Mouse (Mus musculus) bone marrow macrophage, adult 2 months (primary cell): ENCODE data around the gene Hoxc4.

Source experiments
- CTCF ChIP-seq: IDR thresholded peaks from 2 replicates; pipeline ENCODE4 v1.5.1; 2012; ENCODE audit warnings: low read depth, mild to moderate bottlenecking, low read length, moderate library complexity
- POLR2A ChIP-seq: IDR thresholded peaks from 2 replicates; pipeline ENCODE4 v1.6.1; 2012; ENCODE audit warnings: mild to moderate bottlenecking, low read depth, low read length, borderline replicate concordance

DNA sequence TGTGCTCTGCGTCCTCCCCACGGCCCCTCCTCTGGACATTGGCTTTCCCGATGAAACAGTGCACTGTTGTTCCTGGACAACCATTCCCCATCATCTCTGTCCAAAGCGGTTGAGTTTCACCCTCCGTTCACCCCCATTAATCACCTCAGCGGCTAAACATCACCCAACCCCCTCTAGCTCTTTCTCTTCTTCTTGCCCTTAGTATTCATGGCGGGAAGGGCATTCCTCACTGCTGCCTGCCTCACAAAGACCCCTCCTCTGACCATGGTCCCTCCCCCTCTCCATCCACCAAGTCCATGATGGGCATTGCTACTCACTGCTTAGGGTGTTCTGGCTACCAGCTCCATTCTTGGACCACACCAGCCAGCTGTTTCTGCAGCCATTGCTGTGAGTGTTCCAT is 46.9 kb downstream of the Hoxc4 start:
- TF ChIP-seq POLR2A (no peak), CTCF (no peak)
